Mouse (Mus musculus): Measurements from ENCODE around the gene Clcnkb.

The Clcnkb gene

DNA sequence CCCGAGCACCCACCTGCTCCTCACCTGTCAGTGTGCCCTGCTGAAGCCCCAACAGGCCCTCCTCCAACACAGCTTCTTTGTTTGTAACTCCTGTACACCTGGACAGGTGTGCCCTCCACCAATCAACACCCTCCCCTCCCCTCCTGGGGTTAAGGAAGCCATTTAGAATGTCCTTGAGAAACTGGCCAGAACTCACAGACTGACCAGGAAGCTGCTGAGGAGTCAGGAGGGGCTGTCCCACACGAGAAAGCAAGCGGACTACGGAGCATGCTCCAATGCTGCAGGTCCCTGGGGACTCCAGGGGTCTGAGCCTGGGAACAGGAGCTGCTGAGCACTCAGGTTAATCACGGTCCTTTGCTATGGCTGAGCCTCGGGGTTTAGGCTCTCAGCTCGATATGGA is at the start of gene Clcnkb:
Gene Clcnkb (minus strand): TSS at position 91 of the 400 bp plus-strand sequence.
- no peak for DNase-seq (ENCODE audit: low spot score)

DNA sequence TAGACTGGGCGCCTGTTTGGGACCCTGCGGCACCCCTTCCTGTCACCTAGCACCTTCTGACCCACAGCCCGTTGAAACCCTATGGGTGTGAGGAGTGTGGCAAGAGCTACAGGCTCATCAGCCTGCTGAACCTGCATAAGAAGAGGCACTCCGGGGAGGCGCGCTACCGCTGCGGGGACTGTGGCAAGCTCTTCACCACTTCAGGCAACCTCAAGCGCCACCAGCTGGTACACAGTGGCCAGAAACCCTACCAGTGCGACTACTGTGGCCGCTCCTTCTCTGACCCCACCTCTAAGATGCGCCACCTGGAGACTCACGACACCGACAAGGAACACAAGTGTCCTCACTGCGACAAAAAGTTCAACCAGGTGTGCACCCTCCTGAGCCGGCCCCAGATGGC is 48.9 kb upstream of the Clcnkb start:
- DNase-seq (ENCODE audit: low spot score) = no peak

DNA sequence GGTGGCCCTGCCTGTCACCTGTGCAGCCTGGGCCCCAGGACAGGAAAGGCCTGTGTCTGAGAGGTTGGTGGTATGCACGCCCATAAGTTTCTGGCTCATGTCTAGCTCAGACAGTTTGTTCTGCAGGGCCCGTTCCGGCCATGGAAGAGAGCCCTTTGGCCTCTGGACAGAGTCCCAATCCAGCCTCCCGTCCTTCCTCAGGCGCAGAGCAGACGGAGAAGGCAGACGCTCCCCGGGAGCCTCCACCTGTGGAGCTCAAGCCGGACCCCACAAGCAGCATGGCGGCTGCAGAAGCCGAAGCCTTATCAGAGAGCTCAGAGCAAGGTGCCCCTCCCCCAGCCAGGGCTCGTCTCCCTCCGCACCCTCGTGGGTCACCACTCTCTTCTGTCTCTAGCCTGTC is 47.7 kb upstream of the Clcnkb start:
- DNase-seq (ENCODE audit: low spot score) = no peak

DNA sequence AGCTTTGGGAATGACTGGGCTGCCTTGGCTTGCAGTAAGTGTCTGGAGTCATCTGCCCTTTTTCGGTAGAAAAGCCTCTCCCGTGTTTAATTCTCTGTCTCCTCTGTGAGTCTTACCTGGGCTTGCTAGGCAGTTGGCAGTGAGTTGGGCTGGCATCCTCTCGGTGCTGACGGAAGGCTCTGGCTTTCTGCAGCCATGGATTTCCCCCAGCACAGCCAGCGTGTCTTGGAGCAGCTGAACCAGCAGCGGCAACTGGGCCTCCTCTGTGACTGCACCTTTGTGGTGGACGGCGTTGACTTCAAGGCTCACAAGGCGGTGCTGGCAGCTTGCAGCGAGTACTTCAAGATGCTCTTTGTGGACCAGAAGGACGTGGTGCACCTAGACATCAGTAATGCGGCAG is 45.8 kb upstream of the Clcnkb start:
- DNase-seq (ENCODE audit: low spot score) = no peak

DNA sequence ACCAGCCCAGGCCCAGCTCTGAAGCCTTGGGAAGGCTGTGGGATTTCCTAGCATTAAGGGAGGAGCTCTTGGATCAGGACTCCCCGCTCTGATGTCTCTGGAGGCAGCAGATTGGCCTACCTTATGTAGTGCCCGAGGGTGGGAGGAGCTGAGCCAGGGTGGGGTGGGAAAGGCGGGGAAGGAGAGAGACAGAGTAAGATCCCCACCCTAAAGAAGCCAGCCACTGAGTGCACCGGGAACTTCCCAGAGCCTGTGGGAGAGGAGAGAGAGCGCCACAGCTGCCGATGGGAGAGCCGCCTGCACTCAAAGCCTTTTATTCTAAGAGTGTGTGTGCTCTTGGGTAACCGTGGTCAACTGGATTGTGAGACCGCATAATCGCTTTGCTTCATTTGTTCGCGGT is 45.3 kb upstream of the Clcnkb start:
- DNase-seq (ENCODE audit: low spot score) = no peak

DNA sequence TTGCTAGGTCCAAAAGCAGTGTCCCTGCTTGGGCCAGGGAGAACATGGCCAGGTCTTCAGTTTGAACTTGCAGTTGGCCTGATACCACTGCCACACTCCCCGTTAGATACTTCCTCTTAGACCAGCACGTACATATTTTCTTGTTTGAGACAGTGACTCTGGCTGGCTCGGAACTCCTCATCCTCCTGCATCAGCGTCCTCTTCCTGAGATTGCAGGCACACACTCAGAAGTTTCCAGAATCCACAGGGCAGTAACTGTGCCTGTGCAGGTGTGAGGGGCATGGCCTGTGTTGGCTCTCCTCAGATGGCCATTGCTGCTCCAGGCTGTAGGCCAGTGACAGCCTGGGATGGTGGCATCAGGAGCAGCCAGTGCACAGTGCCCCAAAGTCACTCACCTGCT is 44.7 kb upstream of the Clcnkb start:
- DNase-seq (ENCODE audit: low spot score) = no peak

DNA sequence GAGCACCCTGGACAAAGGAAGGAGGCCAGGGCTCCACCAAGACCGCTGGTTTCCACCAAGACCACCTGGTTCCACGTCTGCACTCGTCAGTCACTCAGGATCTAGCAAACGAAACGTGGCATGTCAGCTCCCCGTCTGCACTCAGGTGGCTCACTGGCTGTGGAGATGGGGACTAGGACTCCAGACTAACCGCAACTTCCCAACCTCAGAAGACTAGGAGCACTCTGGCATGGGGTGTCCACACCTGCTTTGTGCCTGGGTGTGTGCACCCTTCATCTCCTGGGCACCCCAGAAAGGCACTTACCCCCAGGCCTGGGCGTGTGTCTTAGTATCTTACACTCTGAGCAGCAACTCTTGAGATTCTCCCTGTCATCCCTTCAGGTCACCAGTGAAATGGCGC is 44.0 kb upstream of the Clcnkb start:
- DNase-seq (ENCODE audit: low spot score) = no peak

DNA sequence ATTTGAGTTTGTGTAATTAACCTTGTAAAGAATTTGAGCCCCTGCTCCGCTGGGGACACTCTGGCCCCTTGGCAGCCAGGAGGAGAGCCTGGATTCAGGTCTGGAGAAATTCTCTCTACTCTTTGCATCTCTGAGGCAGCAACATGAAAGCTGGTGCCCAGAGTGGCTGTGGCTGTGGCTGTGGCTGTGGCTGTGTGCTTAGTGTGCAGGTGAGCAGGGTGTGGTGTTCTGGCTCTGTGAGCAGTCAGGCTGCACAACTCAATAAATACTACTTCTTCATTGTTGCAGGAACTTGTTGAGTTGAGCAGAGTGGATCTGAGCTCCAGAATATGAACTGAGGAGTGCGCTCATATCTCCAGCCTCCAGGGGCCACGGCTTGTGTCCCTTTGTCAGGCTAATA is 43.1 kb upstream of the Clcnkb start:
- DNase-seq (ENCODE audit: low spot score) = no peak

DNA sequence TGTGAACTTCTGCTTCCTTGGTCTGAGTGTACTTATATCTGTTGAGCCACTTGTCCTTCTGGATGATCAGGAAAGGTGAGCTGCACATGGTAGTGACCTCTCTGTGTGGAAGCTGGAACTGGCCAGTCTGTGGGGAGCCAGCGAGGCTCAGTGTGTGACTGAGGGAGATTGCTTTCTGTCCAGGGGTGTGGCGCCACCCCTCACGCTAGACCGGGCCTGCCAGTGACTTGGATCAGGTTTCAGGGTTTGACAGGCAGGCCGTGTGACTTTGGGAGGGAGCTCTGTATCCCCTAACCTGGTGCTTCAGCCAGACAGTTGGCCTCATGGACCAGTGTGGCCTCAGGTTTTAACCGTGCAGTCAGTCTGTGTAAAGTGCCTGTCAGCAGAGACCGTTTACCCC is 42.4 kb upstream of the Clcnkb start:
- peak; percentile 80 for DNase-seq (ENCODE audit: low spot score)

DNA sequence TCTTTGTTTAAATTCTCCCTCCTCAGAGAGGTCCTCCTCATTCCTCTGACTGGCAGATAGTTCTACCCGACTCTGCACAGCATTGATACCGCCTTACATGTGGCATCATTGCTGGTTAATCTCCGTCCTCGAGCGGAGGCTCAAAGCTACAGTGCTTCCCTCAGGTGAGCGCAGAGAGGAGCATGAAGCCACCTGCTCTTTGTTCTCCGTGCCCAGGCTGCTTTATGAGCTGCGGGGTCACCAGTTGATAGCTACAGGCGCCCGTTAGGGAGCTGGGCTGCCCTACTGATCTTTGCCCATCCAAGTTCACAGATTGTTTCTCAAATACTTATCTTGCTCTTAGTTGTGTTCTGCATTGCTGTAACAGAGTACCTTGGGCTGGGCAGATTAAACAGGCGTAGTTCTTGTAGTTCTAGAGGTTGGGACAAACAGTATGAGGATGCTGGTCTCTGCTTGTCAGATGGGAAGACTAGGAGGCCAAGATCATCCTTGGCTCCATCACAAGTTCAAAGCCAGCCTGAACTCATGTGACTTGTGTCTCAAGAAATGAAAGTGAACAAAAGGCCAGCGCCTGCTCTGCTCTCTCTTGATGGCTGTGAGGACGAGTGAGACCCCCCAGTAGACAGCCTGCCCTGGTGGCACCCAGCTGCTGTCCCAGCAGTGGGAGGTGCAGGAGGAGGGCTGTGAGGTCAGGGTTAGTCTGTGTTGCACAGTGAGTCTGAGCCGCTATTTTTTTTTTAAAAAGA is 40.6 kb upstream of the Clcnkb start:
- DNase-seq (ENCODE audit: low spot score) = no peak

DNA sequence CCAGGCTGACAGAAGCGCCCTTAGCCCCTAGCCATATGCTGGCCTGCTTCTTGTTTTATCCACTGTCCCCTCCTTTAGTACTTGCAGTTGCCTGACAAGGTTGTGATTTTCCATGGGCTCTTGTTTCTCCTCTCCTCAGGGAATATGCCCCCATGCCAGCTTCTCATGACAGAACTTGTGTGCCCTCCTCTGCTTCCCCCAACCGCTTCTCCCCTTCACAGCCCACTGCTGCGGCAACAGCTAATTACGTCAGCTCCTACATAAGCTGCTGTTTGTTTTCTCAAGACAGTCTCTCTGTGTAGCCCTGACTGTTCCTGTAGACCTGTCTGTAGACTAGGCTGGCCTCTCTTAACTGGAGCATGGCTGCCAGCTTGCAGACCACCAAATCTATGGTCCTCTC is 39.7 kb upstream of the Clcnkb start:
- no peak for DNase-seq (ENCODE audit: low spot score)

DNA sequence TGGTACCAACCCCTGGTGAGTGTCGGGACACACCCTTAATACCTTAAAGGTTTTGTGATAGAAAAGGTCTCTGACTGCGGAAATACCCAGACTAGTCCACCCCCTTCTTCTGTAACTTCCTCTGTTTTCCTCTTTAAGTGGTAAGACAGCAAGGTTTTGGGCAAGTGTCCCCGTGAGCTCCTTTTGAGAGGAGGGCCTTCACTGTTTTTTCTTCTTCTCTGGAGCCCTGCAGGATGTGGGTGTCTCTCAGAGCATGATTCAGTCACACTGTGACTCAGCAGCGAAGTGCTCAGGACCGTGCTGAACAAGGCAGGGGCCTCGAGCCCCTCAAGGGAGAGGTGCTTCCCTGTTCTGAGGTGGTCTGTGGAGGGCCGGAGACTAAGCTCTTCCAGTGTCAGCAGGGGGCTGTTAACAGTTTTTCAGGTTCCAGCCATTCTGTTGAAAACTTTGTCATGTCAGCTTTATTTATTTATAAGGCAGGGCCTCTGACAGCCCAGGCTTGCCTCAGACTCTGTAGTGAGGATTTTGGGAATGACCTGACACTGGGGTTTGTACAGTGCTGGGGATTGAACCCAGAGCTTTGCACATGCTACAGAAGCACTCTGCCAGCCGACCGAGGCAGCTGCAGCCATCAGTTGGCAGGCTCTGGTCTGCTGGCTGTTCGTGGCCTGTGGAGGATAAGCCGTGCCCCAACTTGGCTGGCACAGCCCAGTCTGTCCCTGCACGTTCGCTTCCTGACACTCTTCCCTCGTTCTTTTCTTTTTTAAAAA is 39.0 kb upstream of the Clcnkb start:
- no peak for DNase-seq (ENCODE audit: low spot score)

DNA sequence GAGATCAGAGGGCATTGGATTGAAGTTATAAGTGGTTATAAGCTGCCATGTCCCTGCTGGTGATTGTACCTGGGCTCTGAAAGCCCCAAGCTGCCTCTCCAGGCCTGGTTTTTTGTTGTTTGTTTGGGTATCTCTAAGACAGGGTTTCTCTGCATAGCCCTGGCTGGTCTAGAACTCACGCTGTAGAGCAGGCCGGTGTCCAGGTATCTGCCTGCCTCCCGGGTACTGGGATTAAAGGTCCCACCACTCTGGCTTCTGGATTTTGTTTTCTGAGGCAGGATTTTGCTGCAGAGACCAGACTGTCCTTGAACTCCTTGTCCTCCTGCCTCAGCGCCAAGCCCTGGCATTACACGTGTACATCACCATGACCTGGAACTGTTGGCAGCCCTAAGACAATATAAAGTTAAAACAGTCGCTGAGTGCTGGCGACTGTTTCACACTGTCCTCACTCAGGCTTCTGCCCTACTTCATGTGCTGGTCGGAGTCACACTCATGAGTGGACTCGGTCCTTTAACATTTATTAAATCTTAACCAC is 36.2 kb upstream of the Clcnkb start:
- DNase-seq (ENCODE audit: low spot score) = no peak

DNA sequence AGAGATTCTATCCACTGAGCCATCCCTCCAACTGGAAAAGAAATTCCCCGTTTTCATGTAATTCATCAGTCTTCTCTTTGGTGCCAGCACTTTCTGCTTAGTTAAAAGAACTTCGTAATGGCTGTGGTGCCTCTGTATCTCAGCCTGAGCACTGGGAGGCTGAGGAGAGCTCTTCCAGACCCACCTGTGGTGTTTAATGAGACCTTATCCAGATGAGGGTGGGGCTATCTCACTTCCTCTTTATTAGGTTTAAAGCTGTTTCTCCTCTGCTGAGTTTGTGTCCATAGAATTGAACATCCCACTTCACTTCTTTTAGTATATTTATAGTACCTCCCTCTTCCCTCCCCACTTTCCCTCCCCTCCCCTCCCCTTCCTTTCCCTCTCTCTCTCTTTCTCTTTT is 35.4 kb upstream of the Clcnkb start:
- DNase-seq (ENCODE audit: low spot score) = no peak

DNA sequence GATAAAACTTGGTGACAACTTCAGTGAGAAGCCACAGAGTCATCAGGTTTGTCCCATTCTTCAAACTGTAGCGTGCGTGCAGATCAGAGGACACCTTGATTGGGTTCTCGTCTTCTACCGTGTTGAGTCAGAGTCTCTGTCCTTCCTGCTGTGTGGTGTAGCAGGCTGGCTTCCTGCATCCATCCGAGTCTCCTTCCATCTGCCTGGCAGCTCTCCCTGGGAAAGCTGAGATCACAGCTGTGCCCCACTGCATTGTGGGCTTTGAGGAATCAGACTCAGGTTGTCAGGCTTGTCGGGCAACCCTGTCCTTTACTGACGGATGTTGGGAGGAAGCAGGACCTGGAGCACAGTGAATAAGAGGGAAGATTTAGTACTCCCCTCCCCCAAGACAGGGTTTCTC is 30.4 kb upstream of the Clcnkb start:
- peak; percentile 47 for DNase-seq (ENCODE audit: low spot score)

DNA sequence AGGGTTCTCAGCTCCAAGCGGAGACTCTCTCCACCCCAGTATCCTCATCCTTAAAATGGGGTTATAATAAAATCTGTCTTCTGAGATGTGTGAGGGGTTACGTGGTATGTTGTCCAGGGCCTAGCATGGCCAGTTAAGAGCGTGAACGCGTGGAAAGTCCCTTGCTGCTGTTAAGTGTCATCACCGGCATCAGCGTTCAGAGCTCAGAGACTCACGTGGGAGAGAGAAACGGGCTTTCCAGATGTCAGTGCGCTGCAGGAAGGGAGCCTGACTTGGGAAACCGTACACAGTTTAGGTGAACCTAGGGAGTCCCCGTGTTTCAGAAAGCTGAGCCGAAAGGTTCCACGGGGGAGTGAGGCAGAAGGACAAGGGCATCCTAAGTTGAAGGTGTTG is 29.5 kb upstream of the Clcnkb start:
- DNase-seq (ENCODE audit: low spot score) = no peak

DNA sequence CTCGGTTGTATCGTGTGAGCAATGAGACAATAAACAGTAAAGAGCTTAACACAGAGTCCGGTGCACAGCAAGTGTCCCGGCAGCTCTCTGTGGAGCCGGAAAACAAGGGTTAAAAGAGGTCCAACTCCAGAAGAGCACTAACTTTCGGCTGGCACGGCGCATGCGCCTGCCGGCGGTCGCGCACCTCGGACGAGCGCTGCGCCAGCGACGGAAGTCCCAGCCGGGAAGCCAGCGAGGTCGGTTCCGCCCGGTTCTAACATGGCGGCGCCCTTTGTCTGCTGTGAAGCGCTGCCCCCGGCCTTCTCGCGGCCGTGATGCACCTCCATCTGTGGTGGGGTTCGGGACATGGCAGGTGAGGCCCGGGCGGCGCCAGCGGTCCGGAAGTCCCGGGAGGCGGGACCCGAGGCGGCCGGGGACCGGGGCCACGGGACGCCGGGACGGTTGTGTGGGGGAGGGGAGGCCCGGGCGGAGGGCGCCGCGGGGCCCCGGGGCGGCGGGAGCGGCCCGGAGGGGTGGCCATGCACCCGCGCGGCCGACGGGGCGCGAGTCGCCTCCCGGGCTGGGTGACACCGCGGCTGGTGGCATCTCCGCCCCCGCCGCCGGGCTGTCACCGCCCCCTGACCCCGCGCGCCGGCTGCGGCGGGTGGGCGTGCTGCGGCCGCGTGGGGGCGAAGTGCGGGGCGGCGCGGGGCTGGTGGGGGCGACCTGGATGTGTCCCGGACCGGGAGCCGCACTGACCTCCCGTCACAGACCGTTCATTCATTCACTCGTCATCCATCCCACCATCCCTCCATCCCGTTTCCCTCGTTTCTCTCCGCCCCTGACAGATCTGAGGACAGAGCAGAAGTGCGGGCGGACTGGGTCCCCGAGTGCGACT is 28.9 kb upstream of the Clcnkb start, which contains the start of gene Zbtb17:
Gene Zbtb17 (plus strand): TSS at position 204 of the 877 bp plus-strand sequence.
- DNase-seq (ENCODE audit: low spot score) = peak; percentile 90

DNA sequence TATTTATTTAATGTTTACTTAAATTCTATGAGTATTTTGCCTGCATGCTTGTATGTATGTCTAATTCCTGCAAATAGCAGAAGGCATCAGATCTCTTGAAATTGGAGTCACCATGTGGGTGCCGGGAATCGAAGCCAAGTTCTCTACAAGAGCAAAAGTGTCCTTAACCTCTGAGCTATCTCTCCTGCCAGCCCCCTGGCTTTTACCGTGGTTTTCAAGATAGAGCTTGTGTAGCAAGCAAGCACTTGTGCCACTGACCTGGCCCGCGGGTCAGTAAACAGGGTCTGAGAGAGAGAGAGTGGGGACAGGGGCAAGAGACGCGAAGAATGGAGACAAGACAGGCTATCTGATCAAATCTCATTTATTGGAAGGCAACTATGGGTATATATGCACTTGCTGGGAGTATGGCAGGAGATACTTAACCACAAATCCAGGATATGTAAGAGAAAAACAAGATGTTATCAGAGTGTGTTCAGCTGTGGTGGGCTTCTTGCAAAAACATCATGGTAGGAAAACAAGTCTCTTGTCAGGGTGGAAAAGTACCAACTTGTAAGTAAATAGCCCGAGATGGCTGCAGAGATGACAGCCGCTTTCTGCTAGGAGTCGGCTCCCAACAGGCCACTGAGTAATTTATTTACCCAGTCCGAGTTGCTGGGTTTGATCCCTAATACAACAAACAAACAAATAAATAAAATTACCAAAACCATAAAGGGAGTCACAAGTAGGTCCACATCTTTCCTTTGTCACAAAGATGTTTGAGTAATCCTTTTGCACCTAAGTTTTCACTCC is 28.0 kb upstream of the Clcnkb start:
- no peak for DNase-seq (ENCODE audit: low spot score)

DNA sequence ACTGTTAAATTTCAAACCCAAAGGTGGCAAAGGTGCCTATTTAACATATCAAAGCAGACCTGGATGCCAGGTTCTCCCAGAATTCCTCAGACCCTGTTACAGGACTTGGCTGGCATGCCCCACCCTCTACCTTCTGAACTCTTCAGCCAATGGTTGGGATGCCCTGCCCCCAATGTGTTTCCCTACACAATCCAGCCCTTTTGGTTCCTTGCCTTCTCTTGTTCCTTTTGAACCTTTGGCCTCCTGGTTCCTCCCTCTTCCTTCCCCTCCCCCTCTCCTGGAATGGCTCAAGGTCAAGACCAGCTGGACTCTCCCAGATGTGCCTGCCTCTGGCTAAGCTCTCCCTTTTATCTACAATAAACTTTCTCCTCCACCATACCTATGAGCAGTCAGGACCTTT is 25.1 kb upstream of the Clcnkb start:
- DNase-seq (ENCODE audit: low spot score) = no peak

DNA sequence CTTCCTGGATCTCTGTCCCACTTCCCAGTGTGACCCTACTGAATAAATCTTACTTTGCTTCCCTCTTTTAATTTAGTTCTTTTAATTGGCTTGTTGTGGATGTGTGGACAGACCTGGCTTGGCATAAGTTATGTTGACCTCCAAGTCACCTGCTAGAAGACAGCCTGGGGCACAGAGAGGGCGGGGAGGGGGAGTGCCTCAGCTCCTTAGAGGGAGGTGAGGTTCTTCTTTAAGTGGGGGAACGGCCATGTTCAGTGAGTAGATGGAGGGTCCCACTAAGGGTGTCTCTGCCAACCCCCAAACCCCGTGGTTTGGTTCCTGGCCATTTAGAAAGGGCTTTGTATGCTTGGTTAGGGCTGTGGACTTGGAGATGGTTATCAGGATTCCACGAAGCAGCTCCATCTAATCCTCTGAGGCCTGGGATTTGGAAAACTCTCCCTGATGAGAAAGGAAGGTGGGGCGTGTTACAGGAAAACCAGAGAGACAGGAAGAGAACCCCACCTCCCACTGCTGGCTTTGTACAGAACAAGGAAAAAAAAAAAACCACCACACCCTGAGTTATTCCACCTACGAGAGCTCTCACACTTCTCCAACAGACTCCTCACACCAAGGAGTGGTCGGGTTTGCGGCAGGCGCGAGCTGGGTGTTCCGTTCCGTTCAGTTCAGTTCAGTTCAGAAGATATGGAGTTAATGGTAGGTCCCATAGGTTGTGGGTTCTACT is 23.4 kb upstream of the Clcnkb start:
- no peak for DNase-seq (ENCODE audit: low spot score)

DNA sequence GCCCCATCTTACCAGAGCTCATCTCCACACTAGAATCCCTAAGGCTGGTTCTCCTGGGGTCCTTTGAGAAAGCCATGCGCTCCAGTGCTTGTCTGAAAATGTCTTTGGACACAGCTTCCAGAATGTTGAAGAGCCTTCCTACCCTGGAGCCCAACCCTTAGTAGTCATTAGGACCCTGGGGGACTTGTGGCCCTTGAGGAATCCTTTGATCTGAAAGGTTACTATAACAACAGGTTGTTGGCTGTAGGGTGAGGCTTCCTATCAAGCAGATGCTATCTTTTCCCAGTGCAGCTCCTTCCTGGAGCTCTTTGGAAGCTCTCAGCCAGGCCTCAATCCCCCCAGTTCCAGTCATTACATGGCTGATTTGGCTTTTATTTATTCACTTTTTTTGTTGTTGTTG is 20.2 kb upstream of the Clcnkb start, which contains the start of gene Srarp:
Gene Srarp (minus strand): TSS at position 132 of the 400 bp plus-strand sequence.
- DNase-seq (ENCODE audit: low spot score) = no peak

Data from urinary bladder, postnatal 14 days (tissue).